Mouse (Mus musculus) thymus, postnatal 4 days (tissue): ENCODE data around the gene Sqstm1.

Source experiments
- DNase-seq: peaks from one replicate; pipeline ENCODE4 v3.0.0; 2021

Gene Sqstm1

GRCm38 (mm10) chr11:50229252-50229910 lies 18.8 kb upstream of the Sqstm1 start:
- DNase-seq: no peak

- no peak for DNase-seq
Measured at GRCm38 (mm10) chr11:50228772-50229171, 18.1 kb upstream of the Sqstm1 start.

GRCm38 (mm10) chr11:50227736-50228135 lies 17.1 kb upstream of the Sqstm1 start:
- no peak for DNase-seq

GRCm38 (mm10) chr11:50227226-50227625 lies 16.6 kb upstream of the Sqstm1 start:
- DNase-seq: no peak

- no peak for DNase-seq
Measured at GRCm38 (mm10) chr11:50226406-50226805, 15.8 kb upstream of the Sqstm1 start.

- peak; percentile 68 for DNase-seq
Measured at GRCm38 (mm10) chr11:50225611-50226378, 15.2 kb upstream of the Sqstm1 start.

GRCm38 (mm10) chr11:50224671-50225530 lies 14.3 kb upstream of the Sqstm1 start:
- DNase-seq: peak; percentile 78

GRCm38 (mm10) chr11:50223783-50224662 lies 13.4 kb upstream of the Sqstm1 start:
- DNase-seq: no peak

GRCm38 (mm10) chr11:50222559-50223276 lies 12.1 kb upstream of the Sqstm1 start:
- no peak for DNase-seq

- no peak for DNase-seq
Measured at GRCm38 (mm10) chr11:50219833-50220232, 9.2 kb upstream of the Sqstm1 start.

- DNase-seq: no peak
Measured at GRCm38 (mm10) chr11:50217811-50218210, 7.2 kb upstream of the Sqstm1 start.

- DNase-seq: no peak
Measured at GRCm38 (mm10) chr11:50216724-50217366, 6.2 kb upstream of the Sqstm1 start.

- DNase-seq: no peak
Measured at GRCm38 (mm10) chr11:50215633-50216032, 5.0 kb upstream of the Sqstm1 start.

- no peak for DNase-seq
Measured at GRCm38 (mm10) chr11:50214631-50215030, 4.0 kb upstream of the Sqstm1 start.

- DNase-seq: no peak
Measured at GRCm38 (mm10) chr11:50212848-50213758, 2.5 kb upstream of the Sqstm1 start.

- no peak for DNase-seq
Measured at GRCm38 (mm10) chr11:50212060-50212739, 1.6 kb upstream of the Sqstm1 start.

- DNase-seq: no peak
Measured at GRCm38 (mm10) chr11:50211322-50212059, 864 bp upstream of the Sqstm1 start.

- DNase-seq: peak; percentile 94
Measured at GRCm38 (mm10) chr11:50210101-50210504, 524 bp downstream of the Sqstm1 start.

- no peak for DNase-seq
Measured at GRCm38 (mm10) chr11:50208039-50208438, 2.6 kb downstream of the Sqstm1 start.
